Mouse (Mus musculus) intestine, embryonic 14.5 days (tissue): ENCODE results near the gene Mum1l1. TPM values are rescaled to one million over a fixed set of nuclear protein-coding genes. Genes with fewer than 3 reads are reported as not detected.

Experiments
- ATAC-seq: fragments of 200-750 bp; cut with Nextera tagmentation; replicated peaks from 2 replicates; pipeline ENCODE4 v1.8.0; 2017; ENCODE audit warnings: low read depth, moderate number of reproducible peaks, moderate TSS enrichment, moderate library complexity; ENCODE audit not compliant: low FRiP score, low TSS enrichment
- DNase-seq: peaks from one replicate; pipeline ENCODE4 v3.0.0-alpha.2; 2018; ENCODE audit warnings: low spot score
- H3K27ac ChIP-seq: fragments of 300-500 bp; sonication (generic); 2 replicates; pipeline ENCODE4 v1.5.1; 2014; ENCODE audit warnings: low read depth, mild to moderate bottlenecking, control low read depth
- H3K27me3 ChIP-seq: fragments of 300-500 bp; sonication (generic); replicated peaks from 2 replicates; pipeline ENCODE4 v1.6.1; 2014; ENCODE audit warnings: low read length, control low read depth; ENCODE audit not compliant: control insufficient read depth, insufficient read depth
- H3K36me3 ChIP-seq: fragments of 300-500 bp; sonication (generic); 2 replicates; pipeline ENCODE4 v1.6.1; 2014; ENCODE audit warnings: low read length, control low read depth; ENCODE audit not compliant: control insufficient read depth, insufficient read depth
- H3K4me1 ChIP-seq: fragments of 300-500 bp; sonication (generic); replicated peaks from 2 replicates; pipeline ENCODE4 v1.6.1; 2014; ENCODE audit warnings: low read length, control low read depth, mixed read lengths; ENCODE audit not compliant: control insufficient read depth, insufficient read depth
- H3K4me2 ChIP-seq: fragments of 300-500 bp; sonication (generic); 2 replicates; pipeline ENCODE4 v1.6.1; 2014; ENCODE audit warnings: low read length
- H3K4me3 ChIP-seq: fragments of 300-500 bp; sonication (generic); 2 replicates; pipeline ENCODE4 v1.5.1; 2014; ENCODE audit warnings: low read depth, low read length, control low read depth, mixed read lengths
- H3K9ac ChIP-seq: fragments of 300-500 bp; sonication (generic); 2 replicates; pipeline ENCODE4 v1.6.1; 2014; ENCODE audit warnings: mild to moderate bottlenecking, low read length
- H3K9me3 ChIP-seq: fragments of 300-500 bp; sonication (generic); 2 replicates; pipeline ENCODE4 v1.6.1; 2016; ENCODE audit warnings: low read length, control low read depth; ENCODE audit not compliant: control insufficient read depth
- WGBS: fragments of 180-500 bp; shearing (Covaris S2); extraction: QIAGEN DNeasy Blood & Tissue Kit; methylation state at CpG from one replicate; pipeline ENCODE4 v1.1.7; 2014; 5-methylcytosine and 5-hydroxymethylcytosine counted together
- polyA plus RNA-seq: library from polyadenylated mRNA; unstranded; fragments of >200 nt; fragmentation: Nextera tagmentation; extraction: Ambion mirVana; gene quantifications from 2 replicates; pipeline ENCODE4 v1.2.1, GENCODE M21; 2014

Mum1l1 gene
- polyA plus RNA-seq, 1 experiment from 2014 or later, result 18.4 TPM

DNA sequence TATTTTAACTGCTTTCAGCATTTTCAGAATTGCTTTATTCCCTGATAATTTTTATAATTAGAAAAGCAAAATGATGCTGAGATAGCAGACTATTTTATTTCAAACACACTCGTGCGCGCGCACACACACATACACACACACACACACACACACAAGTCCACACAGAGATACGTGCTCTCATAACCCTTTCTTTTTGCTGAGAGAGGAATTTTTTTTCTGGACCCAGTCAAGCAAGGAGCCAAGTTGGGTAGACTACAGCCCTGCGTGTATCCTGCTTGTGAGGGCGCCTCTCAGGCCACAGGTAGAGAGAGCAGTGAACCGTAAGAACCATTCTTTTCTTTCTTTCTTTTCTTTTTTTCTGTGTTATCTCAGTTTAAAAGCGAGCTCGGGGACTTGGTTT lies 7.9 kb downstream of the Mum1l1 start:
- Histone ChIP-seq H3K27ac (no peak overlapping the region), H3K4me3 (peak overlapping the region; percentile 36), H3K9ac (no peak overlapping the region), H3K36me3 (no peaks in the 10 kb centered on the region), H3K9me3 (no peaks in the 10 kb centered on the region), H3K27me3 (no peaks in the 10 kb centered on the region), H3K4me2 (peak overlapping the region; percentile 47), H3K4me1 (no peaks in the 10 kb centered on the region)
- ATAC-seq (no peak), DNase-seq (no peak)
- 56% methylated on average over 10 of the region's 10 CpGs for WGBS

DNA sequence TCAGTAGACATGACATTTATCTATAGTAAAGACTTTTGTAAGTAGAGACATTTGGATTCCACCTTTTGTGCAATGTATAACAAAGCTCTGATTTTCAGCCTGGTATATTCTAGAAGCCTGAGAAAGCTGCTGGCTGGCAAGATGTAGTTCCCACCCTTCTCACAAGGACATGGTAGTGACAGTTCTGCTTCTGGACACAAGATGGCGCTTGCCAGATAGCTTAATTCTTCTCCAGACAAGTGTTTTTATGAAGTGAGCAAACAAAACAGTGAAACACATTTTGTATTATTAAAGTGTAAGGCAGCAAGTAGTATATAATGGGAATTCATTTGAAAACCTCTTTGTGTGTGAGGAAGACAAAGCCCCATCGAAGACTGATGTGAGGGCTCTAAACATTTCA lies 9.2 kb downstream of the Mum1l1 start:
- DNase-seq, result no peak
- 43% methylated on average over 2 of the region's 2 CpGs for WGBS

DNA sequence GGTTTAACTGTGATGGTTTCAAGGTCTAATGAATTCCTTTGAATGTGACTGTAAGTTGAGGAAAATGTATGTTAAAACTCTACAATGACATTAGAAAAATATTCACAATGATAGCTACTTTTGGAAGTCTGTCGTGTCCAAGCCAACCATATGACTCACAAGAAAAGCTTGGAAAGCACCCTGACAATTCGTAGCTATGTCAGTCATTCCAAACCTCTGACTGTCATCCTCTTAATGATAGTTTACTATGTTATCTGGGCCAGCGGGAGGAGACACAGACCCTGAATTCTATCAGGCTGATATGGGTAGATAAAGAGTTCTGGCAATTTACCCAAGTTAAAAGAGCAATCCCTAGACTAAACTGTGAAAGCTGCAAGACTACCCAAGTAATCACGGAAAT lies 11.0 kb downstream of the Mum1l1 start:
- no peak for ATAC-seq

More for the DNA sequence above, 9.2 kb downstream of the Mum1l1 start:
- H3K27me3 ChIP-seq, result no peaks in the 10 kb centered on the region
- no peaks in the 10 kb centered on the region for H3K4me1 ChIP-seq
- H3K27ac ChIP-seq, result no peak overlapping the region
- ATAC-seq, result no peak
- H3K9me3 ChIP-seq, result no peaks in the 10 kb centered on the region
- H3K4me3 ChIP-seq, result no peak overlapping the region
- no peak overlapping the region for H3K4me2 ChIP-seq
- H3K9ac ChIP-seq, result no peak overlapping the region
- H3K36me3 ChIP-seq, result no peaks in the 10 kb centered on the region

DNA sequence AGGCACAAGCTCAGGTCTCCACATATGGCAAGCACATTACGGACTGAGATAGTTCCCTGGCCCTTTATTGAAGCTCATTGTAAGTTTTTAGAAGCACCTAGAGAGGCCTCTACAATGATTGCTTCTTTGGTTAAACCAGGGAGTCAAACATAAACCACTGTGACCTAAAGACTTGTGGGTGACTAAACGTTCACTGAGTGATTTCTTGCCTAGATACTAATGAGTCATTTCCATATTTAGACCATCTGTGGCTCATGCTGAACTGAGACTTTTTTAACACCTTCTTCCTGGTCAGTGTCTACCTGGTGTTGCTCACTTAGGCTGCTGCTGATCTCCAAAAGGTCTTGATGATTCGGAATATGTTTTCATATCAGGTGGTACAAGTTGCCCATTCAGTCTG lies 12.1 kb downstream of the Mum1l1 start:
- Histone ChIP-seq H3K36me3 (no peaks in the 10 kb centered on the region), H3K9me3 (no peaks in the 10 kb centered on the region)

More for the DNA sequence above, 11.0 kb downstream of the Mum1l1 start:
- H3K27ac ChIP-seq, result no peak overlapping the region
- no peak for DNase-seq
- no peak overlapping the region for H3K4me2 ChIP-seq
- H3K4me3 ChIP-seq, result no peak overlapping the region
- 76% methylated on average over 4 of the region's 4 CpGs for WGBS
- no peaks in the 10 kb centered on the region for H3K36me3 ChIP-seq
- H3K4me1 ChIP-seq, result no peaks in the 10 kb centered on the region
- H3K9ac ChIP-seq, result no peak overlapping the region
- H3K27me3 ChIP-seq, result no peaks in the 10 kb centered on the region
- H3K9me3 ChIP-seq, result no peaks in the 10 kb centered on the region

DNA sequence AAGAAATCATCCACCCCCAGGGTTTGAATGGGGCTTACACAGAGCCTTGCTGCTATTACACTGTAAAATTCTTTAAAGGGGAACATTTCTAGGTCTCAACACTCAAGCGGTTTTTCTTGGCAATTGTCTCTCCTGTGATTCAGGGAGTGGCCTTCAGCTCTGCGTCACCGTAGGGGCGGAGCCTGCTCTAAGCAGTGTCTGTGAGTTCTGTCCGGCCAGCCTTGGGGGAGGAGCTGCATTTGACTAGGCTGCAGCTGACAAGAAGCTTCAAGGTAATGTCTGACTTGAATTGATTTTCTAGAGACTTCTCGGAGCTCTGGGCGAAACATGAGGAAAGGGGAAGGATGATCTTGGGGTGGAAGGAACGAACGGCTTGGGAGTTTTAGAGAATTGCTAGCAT lies 21.3 kb downstream of the Mum1l1 start:
- ATAC-seq (0 out of 2 replicates have a peak, but pooled peaks have one; percentile 79), DNase-seq (peak; percentile 60)
- Histone ChIP-seq H3K4me2 (no peak overlapping the region), H3K36me3 (peaks cover 11% of the 10 kb centered on the region), H3K9ac (no peak overlapping the region), H3K27ac (no peak overlapping the region), H3K4me1 (no peaks in the 10 kb centered on the region), H3K4me3 (no peak overlapping the region), H3K9me3 (no peaks in the 10 kb centered on the region), H3K27me3 (no peaks in the 10 kb centered on the region)
- WGBS, result 42% methylated on average over 9 of the region's 9 CpGs

More for the DNA sequence above, 12.1 kb downstream of the Mum1l1 start:
- no peaks in the 10 kb centered on the region for H3K27me3 ChIP-seq
- no peak overlapping the region for H3K4me3 ChIP-seq
- H3K4me2 ChIP-seq, result no peak overlapping the region
- ATAC-seq, result no peak
- no peak overlapping the region for H3K9ac ChIP-seq
- H3K27ac ChIP-seq, result no peak overlapping the region
- DNase-seq, result no peak
- WGBS, result 76% methylated on average over 3 of the region's 3 CpGs
- H3K4me1 ChIP-seq, result no peaks in the 10 kb centered on the region

DNA sequence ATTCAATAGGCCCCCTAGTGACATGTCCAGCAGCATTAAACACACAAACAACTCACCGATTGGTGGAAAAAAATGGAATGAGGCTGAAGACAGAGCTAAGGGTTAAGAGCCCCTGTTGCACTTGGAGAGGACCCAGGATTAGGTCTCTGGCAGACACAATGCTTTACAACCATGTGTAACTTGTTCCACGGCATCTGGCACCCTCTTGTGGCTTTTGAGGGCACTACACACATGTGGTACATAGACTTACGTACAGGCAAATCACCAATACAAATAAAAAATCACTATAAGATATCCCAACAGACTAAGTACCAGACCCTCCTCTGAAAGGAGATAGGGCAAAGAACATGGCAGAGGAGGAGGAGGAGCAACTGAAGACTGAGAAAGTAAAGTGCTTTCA lies 37.5 kb downstream of the Mum1l1 start:
- H3K9me3 ChIP-seq, result no peaks in the 10 kb centered on the region
- DNase-seq (no peak), ATAC-seq (no peak)
- H3K9ac ChIP-seq, result no peak overlapping the region
- no peak overlapping the region for H3K4me3 ChIP-seq
- no peaks in the 10 kb centered on the region for H3K27me3 ChIP-seq
- 73% methylated on average over 3 of the region's 3 CpGs for WGBS
- no peaks in the 10 kb centered on the region for H3K4me1 ChIP-seq
- no peak overlapping the region for H3K27ac ChIP-seq
- no peak overlapping the region for H3K4me2 ChIP-seq
- no peaks in the 10 kb centered on the region for H3K36me3 ChIP-seq

DNA sequence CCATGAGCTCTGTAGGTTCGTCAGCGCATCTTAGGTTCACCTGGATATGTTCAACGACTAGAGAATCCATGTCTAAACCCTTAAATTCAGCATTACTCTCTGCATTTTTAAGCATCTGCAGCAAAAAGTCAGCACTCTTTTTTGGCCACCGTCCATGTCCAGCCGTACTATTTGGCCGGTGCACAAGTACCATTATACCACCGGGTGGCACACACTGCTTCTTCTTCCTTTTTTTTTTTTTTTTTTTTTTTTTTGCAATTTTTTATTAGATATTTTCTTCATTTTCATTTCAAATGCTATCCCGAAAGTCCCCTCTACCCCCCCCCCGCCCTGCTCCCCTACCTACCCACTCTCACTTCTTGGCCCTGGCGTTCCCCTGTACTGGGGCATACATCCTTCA lies 47.2 kb downstream of the Mum1l1 start:
- no peak overlapping the region for H3K4me3 ChIP-seq
- no peak overlapping the region for H3K27ac ChIP-seq
- H3K4me2 ChIP-seq, result no peak overlapping the region
- no peaks in the 10 kb centered on the region for H3K4me1 ChIP-seq
- H3K27me3 ChIP-seq, result no peaks in the 10 kb centered on the region
- H3K36me3 ChIP-seq, result no peaks in the 10 kb centered on the region
- 90% methylated on average over 8 of the region's 10 CpGs for WGBS
- H3K9me3 ChIP-seq, result no peaks in the 10 kb centered on the region
- H3K9ac ChIP-seq, result no peak overlapping the region
- no peak for DNase-seq
- no peak for ATAC-seq

DNA sequence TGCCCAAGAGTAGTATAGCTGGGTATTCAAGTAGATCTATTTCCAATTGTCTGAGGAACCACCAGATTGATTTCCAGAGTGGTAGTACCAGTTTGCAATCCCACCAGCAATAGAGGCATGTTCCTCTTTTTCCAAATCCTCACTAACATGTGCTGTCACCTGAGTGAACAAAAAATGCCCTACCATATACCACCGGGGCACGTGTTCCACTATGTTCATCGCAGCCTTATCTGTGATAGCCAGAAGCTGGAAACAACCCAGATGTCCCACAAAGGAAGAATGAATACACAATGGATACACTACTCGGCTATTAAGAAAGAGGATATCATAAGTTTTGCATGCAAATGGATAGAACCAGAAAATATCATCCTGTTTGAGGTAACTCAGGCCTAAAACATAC lies 72.1 kb downstream of the Mum1l1 start:
- no peak overlapping the region for H3K4me2 ChIP-seq
- H3K36me3 ChIP-seq, result no peaks in the 10 kb centered on the region
- no peaks in the 10 kb centered on the region for H3K9me3 ChIP-seq
- no peak overlapping the region for H3K27ac ChIP-seq
- ATAC-seq (no peak), DNase-seq (no peak)
- H3K4me1 ChIP-seq, result no peaks in the 10 kb centered on the region
- no peak overlapping the region for H3K4me3 ChIP-seq
- 92% methylated on average over 4 of the region's 4 CpGs for WGBS
- H3K27me3 ChIP-seq, result no peaks in the 10 kb centered on the region
- no peak overlapping the region for H3K9ac ChIP-seq
